Mouse (Mus musculus) embryonic fibroblast, embryonic 13.5 days (primary cell): ENCODE results near the gene Tenm2. TPM values are rescaled to one million over a fixed set of nuclear protein-coding genes. Genes with fewer than 3 reads are reported as not detected.

Experiments used
- H3K27ac ChIP-seq: 2 replicates; pipeline ENCODE4 v1.5.1; 2012; ENCODE audit warnings: low read length, control low read depth, inconsistent platforms; ENCODE audit not compliant: insufficient read depth
- H3K4me1 ChIP-seq: 2 replicates; pipeline ENCODE4 v1.6.1; 2011; ENCODE audit warnings: low read length; ENCODE audit not compliant: control insufficient read depth, insufficient read depth
- H3K4me3 ChIP-seq: 2 replicates; pipeline ENCODE4 v1.5.1; 2011; ENCODE audit warnings: mild to moderate bottlenecking, control low read depth, low read length; ENCODE audit not compliant: insufficient read depth
- CTCF ChIP-seq: IDR thresholded peaks from 2 replicates; pipeline ENCODE4 v1.5.1; 2011; ENCODE audit warnings: mild to moderate bottlenecking, control low read depth, low read length, moderate library complexity, borderline replicate concordance; ENCODE audit not compliant: insufficient read depth
- POLR2A ChIP-seq: IDR thresholded peaks from 2 replicates; pipeline ENCODE4 v1.6.1; 2011; ENCODE audit warnings: low read depth, mild to moderate bottlenecking, control low read depth, low read length, moderate library complexity
- polyA plus RNA-seq: library from polyadenylated mRNA; stranded (reverse); fragments of >200 nt; gene quantifications from 2 replicates; pipeline ENCODE4 v1.2.4, GENCODE M21; 2011; ENCODE audit warnings: low read depth; ENCODE audit not compliant: missing spikeins, insufficient read length

Gene Tenm2
- polyA plus RNA-seq, 1 experiment: 0.05 TPM

GRCm38 (mm10) chr11:36926705-36927406 lies 308.9 kb downstream of the Tenm2 start:
- Histone ChIP-seq H3K27ac (no peak overlapping the region), H3K4me1 (no peaks in the 10 kb centered on the region), H3K4me3 (no peak overlapping the region)
- TF ChIP-seq CTCF (no peak), POLR2A (no peak)

GRCm38 (mm10) chr11:36919301-36919700 lies 316.5 kb downstream of the Tenm2 start:
- H3K27ac ChIP-seq: no peak overlapping the region
- H3K4me3 ChIP-seq: no peak overlapping the region
- TF ChIP-seq POLR2A: no peak
- no peak for TF ChIP-seq CTCF
- H3K4me1 ChIP-seq: no peaks in the 10 kb centered on the region

GRCm38 (mm10) chr11:36911406-36911805 lies 324.4 kb downstream of the Tenm2 start:
- Histone ChIP-seq H3K27ac (no peak overlapping the region), H3K4me1 (no peaks in the 10 kb centered on the region), H3K4me3 (no peak overlapping the region)
- TF ChIP-seq POLR2A (no peak), CTCF (peak; percentile 38; the same call in 1 of the 2 replicates)

GRCm38 (mm10) chr11:36909036-36909435 lies 326.7 kb downstream of the Tenm2 start:
- TF ChIP-seq POLR2A: no peak
- no peak for TF ChIP-seq CTCF
- Histone ChIP-seq H3K27ac (no peak overlapping the region), H3K4me1 (no peaks in the 10 kb centered on the region), H3K4me3 (no peak overlapping the region)

GRCm38 (mm10) chr11:36902302-36902701 lies 333.5 kb downstream of the Tenm2 start:
- TF ChIP-seq POLR2A: no peak
- TF ChIP-seq CTCF: no peak
- Histone ChIP-seq H3K27ac (no peak overlapping the region), H3K4me3 (no peak overlapping the region), H3K4me1 (no peaks in the 10 kb centered on the region)

GRCm38 (mm10) chr11:36893061-36893460 lies 342.7 kb downstream of the Tenm2 start:
- TF ChIP-seq POLR2A (no peak), CTCF (no peak)
- no peak overlapping the region for H3K4me3 ChIP-seq
- no peak overlapping the region for H3K27ac ChIP-seq
- H3K4me1 ChIP-seq: no peaks in the 10 kb centered on the region

GRCm38 (mm10) chr11:36891106-36891505 lies 344.7 kb downstream of the Tenm2 start:
- H3K4me3 ChIP-seq: no peak overlapping the region
- TF ChIP-seq POLR2A: no peak
- no peak for TF ChIP-seq CTCF
- no peaks in the 10 kb centered on the region for H3K4me1 ChIP-seq
- H3K27ac ChIP-seq: no peak overlapping the region

GRCm38 (mm10) chr11:36887490-36887889 lies 348.3 kb downstream of the Tenm2 start:
- no peak overlapping the region for H3K27ac ChIP-seq
- no peak for TF ChIP-seq CTCF
- TF ChIP-seq POLR2A: no peak
- no peak overlapping the region for H3K4me3 ChIP-seq
- no peaks in the 10 kb centered on the region for H3K4me1 ChIP-seq

GRCm38 (mm10) chr11:36886147-36886546 lies 349.6 kb downstream of the Tenm2 start:
- no peak for TF ChIP-seq CTCF
- no peak for TF ChIP-seq POLR2A
- no peaks in the 10 kb centered on the region for H3K4me1 ChIP-seq
- no peak overlapping the region for H3K27ac ChIP-seq
- no peak overlapping the region for H3K4me3 ChIP-seq

GRCm38 (mm10) chr11:36872961-36873360 lies 362.8 kb downstream of the Tenm2 start:
- no peak overlapping the region for H3K27ac ChIP-seq
- H3K4me1 ChIP-seq: no peaks in the 10 kb centered on the region
- TF ChIP-seq POLR2A (no peak), CTCF (no peak)
- H3K4me3 ChIP-seq: no peak overlapping the region
